Mouse (Mus musculus): ENCODE measurements around the gene Ddb2. TPM values are rescaled to one million over a fixed set of nuclear protein-coding genes. Genes with fewer than 3 reads are reported as not detected.

The Ddb2 gene
- total and polyA plus RNA-seq, 3 experiments: 2.7 to 8.5 (median 3.2) TPM

GRCm38 (mm10) chr2:91182016-91182404, 54.8 kb downstream of the Ddb2 start:
- H3K9ac ChIP-seq (ENCODE audit: low read depth, low read length): 0 out of 2 replicates have a peak overlapping the region, but pooled peaks have one; percentile 39
- no peaks in the 10 kb centered on the region for H3K79me2 ChIP-seq (replicated peaks; ENCODE audit: control insufficient read depth, insufficient read depth, low read length)
- TF ChIP-seq EP300 (IDR thresholded peaks at IDR 0.05; ENCODE audit: insufficient read depth, low read depth, low read length) (no peak), POLR2A (IDR thresholded peaks at IDR 0.05; ENCODE audit: insufficient read depth, low read depth, low read length) (no peak), CTCF (IDR thresholded peaks at IDR 0.05) (no peak)
- no peak overlapping the region for H3K27ac ChIP-seq
- no peaks in the 10 kb centered on the region for H3K36me3 ChIP-seq (ENCODE audit: control insufficient read depth, insufficient read depth, low read length)
- peak in 1 of 2 experiments; percentile 20 for DNase-seq
- 18% methylated on average over 8 of the region's 8 CpGs for WGBS
- peaks cover 7% of the 10 kb centered on the region for H3K4me1 ChIP-seq (ENCODE audit: control insufficient read depth, insufficient read depth, low read length)
- intact Hi-C loops (cut with DNase I): no loop called here
- peak overlapping the region; percentile 78 for H3K4me3 ChIP-seq
- no peaks in the 10 kb centered on the region for H3K27me3 ChIP-seq (ENCODE audit: control insufficient read depth, insufficient read depth, low read length)

- Histone ChIP-seq H3K4me3 (no peak overlapping the region), H3K36me3 (ENCODE audit: control insufficient read depth, insufficient read depth, low read length) (no peaks in the 10 kb centered on the region), H3K27ac (no peak overlapping the region), H3K27me3 (ENCODE audit: control insufficient read depth, insufficient read depth, low read length) (no peaks in the 10 kb centered on the region), H3K4me1 (ENCODE audit: control insufficient read depth, insufficient read depth, low read length) (peaks cover 7% of the 10 kb centered on the region), H3K9ac (ENCODE audit: low read depth, low read length) (no peak overlapping the region), H3K79me2 (replicated peaks; ENCODE audit: control insufficient read depth, insufficient read depth, low read length) (no peaks in the 10 kb centered on the region)
- whole genome bisulfite sequencing: 67% methylated on average over 5 of the region's 5 CpGs
- DNase-seq: no peak
- TF ChIP-seq EP300 (IDR thresholded peaks at IDR 0.05; ENCODE audit: insufficient read depth, low read depth, low read length) (no peak), POLR2A (IDR thresholded peaks at IDR 0.05; ENCODE audit: insufficient read depth, low read depth, low read length) (no peak), CTCF (IDR thresholded peaks at IDR 0.05) (no peak)
- intact Hi-C loops (cut with DNase I): no loop called here
These were observed 56.1 kb downstream of the Ddb2 start for GRCm38 (mm10) chr2:91180706-91181105.

- H3K4me3 ChIP-seq: no peak overlapping the region
- no peaks in the 10 kb centered on the region for H3K79me2 ChIP-seq (replicated peaks; ENCODE audit: control insufficient read depth, insufficient read depth, low read length)
- WGBS: 33% methylated on average over 4 of the region's 4 CpGs
- H3K27me3 ChIP-seq (ENCODE audit: control insufficient read depth, insufficient read depth, low read length): no peaks in the 10 kb centered on the region
- no peak overlapping the region for H3K9ac ChIP-seq (ENCODE audit: low read depth, low read length)
- H3K27ac ChIP-seq: no peak overlapping the region
- H3K4me1 ChIP-seq (ENCODE audit: control insufficient read depth, insufficient read depth, low read length): peaks cover 7% of the 10 kb centered on the region
- no peaks in the 10 kb centered on the region for H3K36me3 ChIP-seq (ENCODE audit: control insufficient read depth, insufficient read depth, low read length)
- TF ChIP-seq EP300 (IDR thresholded peaks at IDR 0.05; ENCODE audit: insufficient read depth, low read depth, low read length) (no peak), POLR2A (IDR thresholded peaks at IDR 0.05; ENCODE audit: insufficient read depth, low read depth, low read length) (no peak), CTCF (IDR thresholded peaks at IDR 0.05) (no peak)
- DNase-seq: no peak
- intact Hi-C loops (cut with DNase I): no loop called here
These were observed 57.0 kb downstream of the Ddb2 start for GRCm38 (mm10) chr2:91179825-91180224.

GRCm38 (mm10) chr2:91176234-91176633, 60.5 kb downstream of the Ddb2 start:
- no peak overlapping the region for H3K4me3 ChIP-seq
- H3K79me2 ChIP-seq (replicated peaks; ENCODE audit: control insufficient read depth, insufficient read depth, low read length): no peaks in the 10 kb centered on the region
- H3K4me1 ChIP-seq (ENCODE audit: control insufficient read depth, insufficient read depth, low read length): no peaks in the 10 kb centered on the region
- TF ChIP-seq CTCF (IDR thresholded peaks at IDR 0.05) (no peak), POLR2A (IDR thresholded peaks at IDR 0.05; ENCODE audit: insufficient read depth, low read depth, low read length) (no peak), EP300 (IDR thresholded peaks at IDR 0.05; ENCODE audit: insufficient read depth, low read depth, low read length) (no peak)
- intact Hi-C loops (cut with DNase I): no loop called here
- H3K36me3 ChIP-seq (ENCODE audit: control insufficient read depth, insufficient read depth, low read length): no peaks in the 10 kb centered on the region
- DNase-seq: no peak
- 76% methylated on average over 6 of the region's 6 CpGs for WGBS
- H3K27me3 ChIP-seq (ENCODE audit: control insufficient read depth, insufficient read depth, low read length): no peaks in the 10 kb centered on the region
- H3K27ac ChIP-seq: no peak overlapping the region
- H3K9ac ChIP-seq (ENCODE audit: low read depth, low read length): no peak overlapping the region

DNA sequence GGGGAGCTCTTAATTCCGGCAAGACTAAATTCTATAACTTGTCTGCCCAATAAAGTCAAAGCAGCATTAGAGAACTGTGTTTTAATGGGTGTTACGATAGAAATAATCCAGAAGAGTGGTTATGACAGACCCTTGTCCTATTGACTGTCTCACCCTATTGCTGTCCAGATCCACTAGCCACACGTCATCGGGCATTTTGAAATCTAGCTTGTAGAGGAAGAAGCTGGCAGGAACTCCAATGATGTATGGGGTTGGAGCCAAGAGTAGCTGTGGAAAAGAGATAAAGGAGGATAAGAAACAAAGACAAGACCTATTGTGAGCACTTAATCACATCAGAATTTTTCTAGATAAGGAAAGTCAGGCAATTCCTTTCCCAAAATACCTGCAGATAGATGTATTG, 61.3 kb downstream of the Ddb2 start:
- intact Hi-C loops (cut with DNase I): no loop called here
- no peak for TF ChIP-seq CTCF (IDR thresholded peaks at IDR 0.05)
- no peak for TF ChIP-seq POLR2A (IDR thresholded peaks at IDR 0.05; ENCODE audit: insufficient read depth, low read depth, low read length)
- TF ChIP-seq EP300 (IDR thresholded peaks at IDR 0.05; ENCODE audit: insufficient read depth, low read depth, low read length): no peak
- no peak overlapping the region for H3K4me3 ChIP-seq
- 53% methylated on average over 4 of the region's 4 CpGs for WGBS
- H3K27me3 ChIP-seq (ENCODE audit: control insufficient read depth, insufficient read depth, low read length): no peaks in the 10 kb centered on the region
- H3K4me1 ChIP-seq (ENCODE audit: control insufficient read depth, insufficient read depth, low read length): no peaks in the 10 kb centered on the region
- H3K9ac ChIP-seq (ENCODE audit: low read depth, low read length): no peak overlapping the region
- H3K27ac ChIP-seq: no peak overlapping the region
- no peaks in the 10 kb centered on the region for H3K36me3 ChIP-seq (ENCODE audit: control insufficient read depth, insufficient read depth, low read length)
- H3K79me2 ChIP-seq (replicated peaks; ENCODE audit: control insufficient read depth, insufficient read depth, low read length): no peaks in the 10 kb centered on the region
- DNase-seq: no peak

DNA sequence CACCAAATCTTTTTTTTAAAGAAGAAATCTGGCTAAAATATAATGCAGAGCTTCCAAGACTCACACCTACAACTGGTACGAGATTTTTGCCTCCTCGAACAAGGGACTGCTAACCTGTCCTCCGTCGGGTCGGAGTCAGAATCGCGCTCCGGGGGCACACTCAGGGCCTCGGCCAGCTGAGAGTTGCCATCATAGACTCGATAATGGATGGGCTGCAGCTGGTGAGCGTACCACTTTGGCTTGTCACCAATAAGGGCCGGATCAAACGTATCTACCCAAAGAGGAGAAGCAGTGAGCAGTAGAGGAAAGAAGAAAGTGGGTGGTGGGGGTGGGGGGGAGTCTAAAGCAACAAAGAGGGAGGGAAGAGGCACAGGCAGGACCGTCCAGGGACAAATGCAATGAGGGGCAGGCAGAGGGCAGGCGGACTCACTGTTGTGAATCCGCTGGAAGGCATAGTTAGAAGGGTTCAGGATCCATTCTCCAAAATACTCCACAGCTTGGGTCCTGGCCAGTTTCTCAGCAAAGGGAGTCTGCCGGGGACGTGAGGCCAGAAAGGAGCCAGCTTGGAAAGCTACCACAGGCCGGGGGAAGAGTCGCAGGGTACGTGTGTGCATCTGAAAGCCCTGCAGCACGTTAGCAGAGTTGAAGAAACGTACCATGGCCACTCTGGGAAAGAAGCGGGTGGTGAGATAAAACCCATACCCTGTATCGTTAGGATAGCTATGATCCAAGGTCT, 67.0 kb downstream of the Ddb2 start:
- DNase-seq: no peak

More for the DNA sequence above, 67.0 kb downstream of the Ddb2 start:
- intact Hi-C loops (cut with DNase I): no loop called here
- Histone ChIP-seq H3K27ac (no peak overlapping the region), H3K9ac (ENCODE audit: low read depth, low read length) (no peak overlapping the region), H3K4me1 (ENCODE audit: control insufficient read depth, insufficient read depth, low read length) (no peaks in the 10 kb centered on the region), H3K79me2 (replicated peaks; ENCODE audit: control insufficient read depth, insufficient read depth, low read length) (no peaks in the 10 kb centered on the region), H3K4me3 (no peak overlapping the region), H3K27me3 (ENCODE audit: control insufficient read depth, insufficient read depth, low read length) (no peaks in the 10 kb centered on the region), H3K36me3 (ENCODE audit: control insufficient read depth, insufficient read depth, low read length) (no peaks in the 10 kb centered on the region)
- WGBS: 80% methylated on average over 25 of the region's 25 CpGs
- no peak for TF ChIP-seq POLR2A (IDR thresholded peaks at IDR 0.05; ENCODE audit: insufficient read depth, low read depth, low read length)
- no peak for TF ChIP-seq CTCF (IDR thresholded peaks at IDR 0.05)

Data from heart, adult 2 months (tissue).